Mouse (Mus musculus): ENCODE results near the gene Oscp1. TPM values are rescaled to one million over a fixed set of nuclear protein-coding genes. Genes with fewer than 3 reads are reported as not detected.

Oscp1 gene
- polyA plus RNA-seq, 1 experiment from 2014 or later = 40.7 TPM

GRCm38 (mm10) chr4:126131290-126132121, 73.1 kb downstream of the Oscp1 start:
- WGBS = 56% methylated on average over 10 of the region's 10 CpGs
- DNase-seq (ENCODE audit: low spot score) = peak; percentile 74
- Histone ChIP-seq H3K4me2 (replicated peaks) (no peak overlapping the region), H3K4me3 (replicated peaks; ENCODE audit: low read length) (no peak overlapping the region), H3K4me1 (replicated peaks; ENCODE audit: control insufficient read depth, insufficient read depth, low read length) (peaks cover 11% of the 10 kb centered on the region; the same call in 1 of the 2 replicates), H3K36me3 (replicated peaks; ENCODE audit: control insufficient read depth, insufficient read depth) (peaks cover 77% of the 10 kb centered on the region), H3K27me3 (ENCODE audit: control insufficient read depth, insufficient read depth, low read length) (no peaks in the 10 kb centered on the region), H3K9ac (no peak overlapping the region), H3K27ac (peak overlapping the region; percentile 55; the same call in 1 of the 2 replicates), H3K9me3 (ENCODE audit: control insufficient read depth, low read length) (no peaks in the 10 kb centered on the region)
- peak; percentile 53 for ATAC-seq (ENCODE audit: low FRiP score)

GRCm38 (mm10) chr4:126132636-126133264, 74.4 kb downstream of the Oscp1 start:
- no peak for ATAC-seq (ENCODE audit: low FRiP score)
- no peak overlapping the region for H3K4me2 ChIP-seq (replicated peaks)
- no peak overlapping the region for H3K4me3 ChIP-seq (replicated peaks; ENCODE audit: low read length)
- 85% methylated on average over 6 of the region's 6 CpGs for WGBS
- H3K27ac ChIP-seq = peak overlapping the region; percentile 38
- peaks cover 78% of the 10 kb centered on the region for H3K36me3 ChIP-seq (replicated peaks; ENCODE audit: control insufficient read depth, insufficient read depth)
- peaks cover 11% of the 10 kb centered on the region; the same call in 1 of the 2 replicates for H3K4me1 ChIP-seq (replicated peaks; ENCODE audit: control insufficient read depth, insufficient read depth, low read length)
- H3K9me3 ChIP-seq (ENCODE audit: control insufficient read depth, low read length) = no peaks in the 10 kb centered on the region
- DNase-seq (ENCODE audit: low spot score) = no peak
- H3K9ac ChIP-seq = no peak overlapping the region
- H3K27me3 ChIP-seq (ENCODE audit: control insufficient read depth, insufficient read depth, low read length) = no peaks in the 10 kb centered on the region

GRCm38 (mm10) chr4:126134236-126134635, 75.9 kb downstream of the Oscp1 start:
- DNase-seq (ENCODE audit: low spot score) (no peak), ATAC-seq (ENCODE audit: low FRiP score) (no peak)
- Histone ChIP-seq H3K4me3 (replicated peaks; ENCODE audit: low read length) (no peak overlapping the region), H3K27ac (no peak overlapping the region), H3K4me2 (replicated peaks) (no peak overlapping the region), H3K9me3 (ENCODE audit: control insufficient read depth, low read length) (no peaks in the 10 kb centered on the region), H3K36me3 (replicated peaks; ENCODE audit: control insufficient read depth, insufficient read depth) (peaks cover 78% of the 10 kb centered on the region), H3K4me1 (replicated peaks; ENCODE audit: control insufficient read depth, insufficient read depth, low read length) (peaks cover 11% of the 10 kb centered on the region; the same call in 1 of the 2 replicates), H3K27me3 (ENCODE audit: control insufficient read depth, insufficient read depth, low read length) (no peaks in the 10 kb centered on the region), H3K9ac (no peak overlapping the region)
- WGBS = 88% methylated on average over 4 of the region's 4 CpGs

GRCm38 (mm10) chr4:126134639-126135038, 76.3 kb downstream of the Oscp1 start:
- Histone ChIP-seq H3K4me2 (replicated peaks) (no peak overlapping the region), H3K27ac (no peak overlapping the region), H3K9ac (no peak overlapping the region), H3K27me3 (ENCODE audit: control insufficient read depth, insufficient read depth, low read length) (no peaks in the 10 kb centered on the region), H3K4me3 (replicated peaks; ENCODE audit: low read length) (no peak overlapping the region), H3K36me3 (replicated peaks; ENCODE audit: control insufficient read depth, insufficient read depth) (peaks cover 78% of the 10 kb centered on the region), H3K4me1 (replicated peaks; ENCODE audit: control insufficient read depth, insufficient read depth, low read length) (peaks cover 11% of the 10 kb centered on the region; the same call in 1 of the 2 replicates), H3K9me3 (ENCODE audit: control insufficient read depth, low read length) (no peaks in the 10 kb centered on the region)
- no peak for ATAC-seq (ENCODE audit: low FRiP score)
- 85% methylated on average over 4 of the region's 4 CpGs for WGBS
- DNase-seq (ENCODE audit: low spot score) = no peak

- H3K36me3 ChIP-seq (replicated peaks; ENCODE audit: control insufficient read depth, insufficient read depth) = peaks cover 66% of the 10 kb centered on the region
- WGBS = 75% methylated on average over 4 of the region's 4 CpGs
- H3K9ac ChIP-seq = no peak overlapping the region
- DNase-seq (ENCODE audit: low spot score) = no peak
- no peak overlapping the region for H3K27ac ChIP-seq
- no peaks in the 10 kb centered on the region for H3K4me1 ChIP-seq (replicated peaks; ENCODE audit: control insufficient read depth, insufficient read depth, low read length)
- no peaks in the 10 kb centered on the region for H3K27me3 ChIP-seq (ENCODE audit: control insufficient read depth, insufficient read depth, low read length)
- H3K4me3 ChIP-seq (replicated peaks; ENCODE audit: low read length) = no peak overlapping the region
- ATAC-seq (ENCODE audit: low FRiP score) = no peak
- H3K9me3 ChIP-seq (ENCODE audit: control insufficient read depth, low read length) = no peaks in the 10 kb centered on the region
- no peak overlapping the region for H3K4me2 ChIP-seq (replicated peaks)
Observed at GRCm38 (mm10) chr4:126137773-126138172, 79.4 kb downstream of the Oscp1 start.

- no peaks in the 10 kb centered on the region for H3K9me3 ChIP-seq (ENCODE audit: control insufficient read depth, low read length)
- ATAC-seq (ENCODE audit: low FRiP score) (no peak), DNase-seq (ENCODE audit: low spot score) (no peak)
Observed at GRCm38 (mm10) chr4:126141021-126141420, 82.7 kb downstream of the Oscp1 start.

More at GRCm38 (mm10) chr4:126141021-126141420, 82.7 kb downstream of the Oscp1 start:
- Histone ChIP-seq H3K9ac (no peak overlapping the region), H3K27ac (no peak overlapping the region), H3K36me3 (replicated peaks; ENCODE audit: control insufficient read depth, insufficient read depth) (peaks cover 41% of the 10 kb centered on the region), H3K4me1 (replicated peaks; ENCODE audit: control insufficient read depth, insufficient read depth, low read length) (no peaks in the 10 kb centered on the region), H3K4me2 (replicated peaks) (no peak overlapping the region), H3K27me3 (ENCODE audit: control insufficient read depth, insufficient read depth, low read length) (no peaks in the 10 kb centered on the region), H3K4me3 (replicated peaks; ENCODE audit: low read length) (no peak overlapping the region)
- WGBS = 84% methylated on average over 5 of the region's 5 CpGs

Other genes starting within 250 kb of the Oscp1 start
- gene Csf3r, start 34.0 kb upstream of the Oscp1 start, polyA plus RNA-seq (2014; fragmentation: Nextera tagmentation; extraction: Ambion mirVana) = 0.69 and 0.76 TPM in 2 replicates
- gene Mrps15, start 11.6 kb upstream of the Oscp1 start, polyA plus RNA-seq (2014; fragmentation: Nextera tagmentation; extraction: Ambion mirVana) = 121 and 124 TPM in 2 replicates
- gene Lsm10, start 38.1 kb downstream of the Oscp1 start, polyA plus RNA-seq (2014; fragmentation: Nextera tagmentation; extraction: Ambion mirVana) = 49.1 and 51.2 TPM in 2 replicates
- 24.2 and 25.2 TPM in 2 replicates for gene Stk40, start 45.4 kb downstream of the Oscp1 start, polyA plus RNA-seq (2014; fragmentation: Nextera tagmentation; extraction: Ambion mirVana)
- 13.5 and 19.2 TPM in 2 replicates for gene Eva1b, start 89.2 kb downstream of the Oscp1 start, polyA plus RNA-seq (2014; fragmentation: Nextera tagmentation; extraction: Ambion mirVana)
- 1.1 TPM in 2 replicates for gene Sh3d21, start 104.9 kb downstream of the Oscp1 start, polyA plus RNA-seq (2014; fragmentation: Nextera tagmentation; extraction: Ambion mirVana)
- 127 and 139 TPM in 2 replicates for gene Thrap3, start 144.2 kb downstream of the Oscp1 start, polyA plus RNA-seq (2014; fragmentation: Nextera tagmentation; extraction: Ambion mirVana)
- 84.2 and 90.0 TPM in 2 replicates for gene Map7d1, start 197.8 kb downstream of the Oscp1 start, polyA plus RNA-seq (2014; fragmentation: Nextera tagmentation; extraction: Ambion mirVana)
- gene Trappc3, start 203.8 kb downstream of the Oscp1 start, polyA plus RNA-seq (2014; fragmentation: Nextera tagmentation; extraction: Ambion mirVana) = 40.7 and 45.9 TPM in 2 replicates
- gene Col8a2, start 228.2 kb downstream of the Oscp1 start, polyA plus RNA-seq (2014; fragmentation: Nextera tagmentation; extraction: Ambion mirVana) = 8.1 and 9.9 TPM in 2 replicates